Mouse (Mus musculus): ENCODE measurements around the gene Tvp23b. TPM values are rescaled to one million over a fixed set of nuclear protein-coding genes. Genes with fewer than 3 reads are reported as not detected.

The Tvp23b gene
- 10 to 100 TPM; 24.5 to 25.3 TPM for total RNA-seq (2021)
- long read RNA-seq, transcript Tvp23b-201 (7 exons, 1,784 nt), result major isoform, 48 of 54 reads
- long read RNA-seq, partial matches to known transcripts, result 1 of 54 reads
- long read RNA-seq, other reads (novel, unspliced or antisense), result 5 of 54 reads

- DNase-seq (ENCODE audit: low spot score in 2 of 2), result peak; percentile 96 to 99
Observed at GRCm38 (mm10) chr11:62879220-62880048, at the start of gene Tvp23b. Gene Tvp23b (plus strand): TSS chr11:62879455.

GRCm38 (mm10) chr11:62830387-62830786 lies 48.9 kb upstream of the Tvp23b start:
- DNase-seq (ENCODE audit: low spot score in 2 of 2), result no peak

GRCm38 (mm10) chr11:62831906-62832305 lies 47.3 kb upstream of the Tvp23b start:
- no peak for DNase-seq (ENCODE audit: low spot score in 2 of 2)

GRCm38 (mm10) chr11:62844562-62844961 lies 34.7 kb upstream of the Tvp23b start:
- DNase-seq (ENCODE audit: low spot score in 2 of 2), result no peak

GRCm38 (mm10) chr11:62845730-62846129 lies 33.5 kb upstream of the Tvp23b start:
- no peak for DNase-seq (ENCODE audit: low spot score in 2 of 2)

GRCm38 (mm10) chr11:62846961-62847654 lies 32.1 kb upstream of the Tvp23b start, which contains the start of gene Fbxw10:
Gene Fbxw10 (plus strand): TSS chr11:62847069.
- peak; percentile 12 to 17 for DNase-seq (ENCODE audit: low spot score in 2 of 2)

GRCm38 (mm10) chr11:62847655-62848191 lies 31.5 kb upstream of the Tvp23b start:
- peak in 1 of 2 experiments; percentile 12 for DNase-seq (ENCODE audit: low spot score in 2 of 2)

GRCm38 (mm10) chr11:62848301-62848700 lies 31.0 kb upstream of the Tvp23b start:
- DNase-seq (ENCODE audit: low spot score in 2 of 2), result no peak

- peak in 1 of 2 experiments; percentile 33 for DNase-seq (ENCODE audit: low spot score in 2 of 2)
Observed at GRCm38 (mm10) chr11:62851199-62851598, 28.1 kb upstream of the Tvp23b start.

GRCm38 (mm10) chr11:62853334-62853733 lies 25.9 kb upstream of the Tvp23b start:
- no peak for DNase-seq (ENCODE audit: low spot score in 2 of 2)

GRCm38 (mm10) chr11:62865562-62865961 lies 13.7 kb upstream of the Tvp23b start:
- no peak for DNase-seq (ENCODE audit: low spot score in 2 of 2)

GRCm38 (mm10) chr11:62866685-62867084 lies 12.6 kb upstream of the Tvp23b start:
- DNase-seq (ENCODE audit: low spot score in 2 of 2), result no peak

- DNase-seq (ENCODE audit: low spot score in 2 of 2), result no peak
Observed at GRCm38 (mm10) chr11:62869201-62869600, 10.1 kb upstream of the Tvp23b start.

- DNase-seq (ENCODE audit: low spot score in 2 of 2), result no peak
Observed at GRCm38 (mm10) chr11:62869715-62870371, 9.4 kb upstream of the Tvp23b start.

- DNase-seq (ENCODE audit: low spot score in 2 of 2), result no peak
Observed at GRCm38 (mm10) chr11:62873479-62873878, 5.8 kb upstream of the Tvp23b start.

GRCm38 (mm10) chr11:62875696-62876095 lies 3.6 kb upstream of the Tvp23b start:
- no peak for DNase-seq (ENCODE audit: low spot score in 2 of 2)

GRCm38 (mm10) chr11:62876445-62876844 lies 2.8 kb upstream of the Tvp23b start:
- no peak for DNase-seq (ENCODE audit: low spot score in 2 of 2)

GRCm38 (mm10) chr11:62877391-62877790 lies 1.9 kb upstream of the Tvp23b start:
- no peak for DNase-seq (ENCODE audit: low spot score in 2 of 2)

- DNase-seq (ENCODE audit: low spot score in 2 of 2), result no peak
Observed at GRCm38 (mm10) chr11:62878728-62879127, 527 bp upstream of the Tvp23b start.

GRCm38 (mm10) chr11:62883407-62883806 lies 4.2 kb downstream of the Tvp23b start:
- DNase-seq (ENCODE audit: low spot score in 2 of 2), result no peak

- DNase-seq (ENCODE audit: low spot score in 2 of 2), result no peak
Observed at GRCm38 (mm10) chr11:62885323-62885722, 6.1 kb downstream of the Tvp23b start.
